Mouse (Mus musculus): ENCODE measurements around the gene Gm13695.

- TF ChIP-seq POLR2A (IDR thresholded peaks at IDR 0.05; ENCODE audit: low read depth, low read length) (no peak), CTCF (IDR thresholded peaks at IDR 0.05; ENCODE audit: extremely low read depth, insufficient read length, insufficient replicate concordance, low read depth, low read length) (no peak)
Observed at GRCm38 (mm10) chr2:84008913-84009312, 41.8 kb downstream of the Gm13695 start.
